Mouse (Mus musculus): ENCODE data around the gene Gtf3c4.
A peak's percentile ranks its signal among the peaks of the same experiment; 100 is the strongest.

Gtf3c4 gene

DNA sequence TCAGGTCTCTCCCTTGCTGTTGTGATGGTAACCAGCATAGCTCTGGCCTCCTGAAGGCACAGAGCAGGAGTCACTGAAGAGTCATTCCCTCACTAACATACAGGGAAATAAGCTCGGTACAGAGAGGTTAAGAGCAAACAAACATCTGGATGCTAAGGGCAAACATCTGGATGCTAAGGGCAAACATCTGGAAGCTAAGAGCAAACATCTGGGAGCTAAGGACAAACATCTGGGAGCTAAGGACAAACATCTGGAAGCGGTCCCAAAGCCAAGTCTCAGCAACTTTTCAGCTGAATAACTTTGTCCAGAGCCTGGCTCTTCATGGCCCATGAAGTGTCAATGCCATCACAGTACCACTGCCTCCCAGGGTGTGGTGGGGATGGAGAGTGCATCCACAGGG, 40.6 kb downstream of the Gtf3c4 start:
- DNase-seq, result no peak

DNA sequence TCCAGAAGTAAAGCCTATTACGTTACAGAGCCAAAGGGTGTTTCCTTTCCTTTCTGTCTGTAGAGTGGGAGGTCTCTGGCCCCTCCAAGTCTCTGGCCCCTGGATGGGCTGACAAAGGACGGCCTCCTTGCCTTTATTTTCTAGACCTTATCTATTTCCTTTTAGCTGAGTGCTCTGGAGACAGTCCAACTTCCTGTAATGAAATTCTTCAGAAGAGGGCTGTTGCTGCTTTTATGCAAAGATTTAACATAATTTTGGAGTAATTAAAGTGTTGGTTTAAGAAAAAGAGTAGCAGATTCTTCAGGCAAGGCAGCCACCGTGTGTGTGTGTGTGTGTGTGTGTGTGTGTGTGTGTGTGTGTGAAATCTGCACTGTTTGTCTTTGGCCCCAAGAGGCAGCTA, 41.8 kb downstream of the Gtf3c4 start:
- no peak for DNase-seq

DNA sequence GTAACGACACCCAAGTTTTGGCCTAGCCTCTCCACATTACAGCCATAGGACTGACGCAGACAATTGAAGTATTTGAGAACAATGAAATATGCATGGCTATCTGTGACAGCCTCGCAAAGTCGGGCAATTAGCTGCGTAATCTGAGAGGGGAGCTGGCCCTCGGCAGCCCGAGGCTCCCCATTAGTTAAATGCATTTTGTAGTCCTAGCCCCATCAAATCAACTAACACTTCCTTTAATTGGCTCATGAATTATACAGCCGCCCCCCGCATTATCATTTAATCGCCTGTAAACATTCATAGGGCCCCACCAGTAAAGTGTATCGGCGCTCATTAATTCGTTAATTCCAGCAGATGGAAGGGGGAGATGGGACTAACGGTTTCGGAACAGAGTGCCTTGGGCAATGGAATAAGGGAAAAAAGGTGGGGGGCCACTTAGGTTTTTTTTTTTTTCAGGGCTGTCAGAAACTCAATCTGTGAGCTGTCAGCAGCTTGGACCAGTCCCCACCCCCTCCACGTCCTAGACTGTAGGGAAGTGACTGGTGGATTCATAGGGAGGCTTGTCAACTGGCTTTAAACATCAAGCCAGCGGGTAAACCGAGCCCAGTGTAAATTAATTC, 42.6 kb downstream of the Gtf3c4 start:
- no peak for DNase-seq

DNA sequence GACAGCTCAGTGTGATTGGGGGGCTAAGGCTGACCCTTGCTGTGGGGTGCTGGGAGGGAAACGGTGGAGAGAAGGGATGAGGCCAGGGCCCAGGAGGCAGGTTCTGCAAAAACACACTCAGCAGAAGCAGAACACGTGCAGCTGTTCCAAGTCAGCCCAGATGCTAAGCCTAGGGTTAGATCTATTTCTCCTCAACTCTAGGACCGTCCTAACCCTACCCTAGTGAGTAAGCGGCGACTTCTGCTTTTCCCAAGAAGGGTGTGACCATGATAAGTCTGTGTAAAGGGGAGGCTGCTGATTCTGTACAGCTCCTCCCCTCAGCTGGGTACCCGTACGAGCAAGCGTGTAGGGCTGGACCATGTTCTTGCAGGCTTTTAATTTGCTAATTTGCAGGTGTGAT, 43.9 kb downstream of the Gtf3c4 start:
- DNase-seq, result no peak

DNA sequence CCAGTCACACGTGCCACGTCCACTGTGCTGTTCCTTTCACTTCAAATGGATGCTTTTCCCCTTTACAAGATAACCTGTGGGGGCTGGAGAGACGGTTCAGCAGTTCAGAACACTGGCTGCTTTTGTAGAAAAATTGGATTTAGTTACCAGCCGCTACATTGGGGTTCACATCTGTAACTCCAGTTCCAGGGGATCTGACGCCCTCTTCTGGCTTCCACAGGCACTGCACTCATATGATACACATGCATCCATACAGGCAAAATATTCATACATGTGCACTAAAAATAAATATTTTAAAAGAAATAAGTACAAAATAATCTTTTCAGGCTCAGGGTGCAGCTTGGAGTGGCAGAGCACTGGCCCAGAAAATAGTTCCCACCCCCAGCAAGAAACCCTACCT, 45.5 kb downstream of the Gtf3c4 start:
- DNase-seq, result peak in 1 of 2 experiments; percentile 8

DNA sequence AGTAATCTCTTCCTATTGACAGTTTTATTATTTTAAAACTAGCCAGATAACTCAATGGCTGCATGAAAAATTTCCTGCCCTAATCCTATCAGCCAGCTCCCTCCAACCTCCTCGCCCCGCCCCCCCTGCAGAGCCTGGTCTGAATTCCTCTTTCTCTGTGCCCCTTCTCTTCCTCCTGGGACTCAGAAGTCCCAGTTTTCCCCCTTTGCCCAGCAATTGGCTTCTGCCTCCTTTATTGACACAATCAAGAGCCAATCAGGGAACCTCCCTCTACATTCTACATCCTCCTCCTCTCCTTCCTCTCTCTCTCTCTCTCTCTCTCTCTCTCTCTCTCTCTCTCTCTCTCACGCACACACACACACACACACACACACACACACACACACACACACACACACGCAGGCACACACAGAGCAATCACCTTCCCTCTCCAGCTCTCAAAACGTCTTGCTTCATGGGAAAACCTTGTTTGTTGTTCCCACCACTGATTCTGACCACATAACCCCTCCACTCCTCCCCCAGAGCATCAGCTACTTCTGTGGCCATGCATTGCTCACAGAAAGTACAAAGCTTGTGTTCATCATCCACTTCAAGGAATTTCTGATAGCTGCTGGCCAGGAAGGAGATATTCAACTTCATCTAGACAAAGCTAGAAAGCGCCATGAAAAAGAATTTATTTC, 47.1 kb downstream of the Gtf3c4 start:
- DNase-seq, result no peak

DNA sequence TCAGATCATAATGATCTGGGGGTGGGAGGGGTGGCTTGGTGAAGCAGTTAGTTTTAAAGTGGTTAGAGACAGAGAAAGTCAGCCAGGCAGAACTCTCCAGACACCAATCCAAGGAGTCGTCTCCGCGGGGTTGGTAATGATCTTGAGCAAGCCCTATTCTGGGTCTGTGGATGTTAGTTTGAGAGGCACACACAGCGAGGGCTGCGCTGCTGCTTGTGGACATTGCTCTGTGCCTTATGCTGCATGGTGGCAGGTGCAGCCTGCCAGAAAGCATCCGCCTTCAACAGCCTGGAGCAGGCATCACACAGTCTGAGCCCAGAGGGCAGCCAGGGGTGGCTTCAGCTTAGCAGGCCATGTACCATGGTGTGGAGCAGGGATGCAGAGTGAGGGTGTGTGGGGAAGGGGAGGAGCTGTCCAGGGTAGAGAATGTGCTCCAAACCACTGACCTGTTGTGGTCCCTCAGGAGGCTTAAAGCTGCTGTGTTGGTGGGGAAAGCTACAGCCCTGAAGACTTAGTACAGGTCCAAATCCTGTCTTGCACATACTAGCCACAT, 53.0 kb downstream of the Gtf3c4 start:
- no peak for DNase-seq

DNA sequence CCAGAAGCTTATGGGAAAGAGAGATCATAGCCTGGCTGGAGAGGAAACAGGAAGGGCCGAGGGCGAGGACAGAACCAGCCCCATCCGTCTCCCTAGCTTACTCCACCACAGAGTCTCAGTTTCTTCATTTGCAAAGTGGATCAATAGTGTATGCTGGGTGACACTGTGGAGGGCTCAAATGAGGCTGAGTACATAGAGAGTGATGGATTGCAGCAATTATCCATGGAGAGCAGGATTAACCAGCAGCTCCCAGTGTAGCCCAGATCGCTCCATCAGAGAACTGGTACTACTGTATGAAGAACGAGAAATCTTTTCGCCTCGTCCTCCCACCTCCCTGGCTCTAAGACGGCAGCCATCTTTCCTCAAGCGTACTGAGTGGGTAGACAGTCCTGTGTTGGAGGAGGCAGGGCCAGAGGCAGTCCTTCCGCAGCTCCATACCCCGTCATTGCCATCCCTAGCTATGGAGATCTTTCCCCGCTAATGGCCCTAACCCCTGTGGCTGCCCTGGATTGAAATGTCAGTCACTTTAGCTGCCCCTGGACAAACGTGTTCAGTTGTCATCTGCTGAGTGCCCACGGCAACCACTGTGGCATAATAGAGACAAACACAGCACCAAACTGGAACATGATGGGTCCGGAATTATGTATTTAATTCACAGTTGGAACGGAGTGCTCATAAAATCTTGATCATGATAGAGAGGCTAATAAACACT, 53.6 kb downstream of the Gtf3c4 start:
- no peak for DNase-seq

DNA sequence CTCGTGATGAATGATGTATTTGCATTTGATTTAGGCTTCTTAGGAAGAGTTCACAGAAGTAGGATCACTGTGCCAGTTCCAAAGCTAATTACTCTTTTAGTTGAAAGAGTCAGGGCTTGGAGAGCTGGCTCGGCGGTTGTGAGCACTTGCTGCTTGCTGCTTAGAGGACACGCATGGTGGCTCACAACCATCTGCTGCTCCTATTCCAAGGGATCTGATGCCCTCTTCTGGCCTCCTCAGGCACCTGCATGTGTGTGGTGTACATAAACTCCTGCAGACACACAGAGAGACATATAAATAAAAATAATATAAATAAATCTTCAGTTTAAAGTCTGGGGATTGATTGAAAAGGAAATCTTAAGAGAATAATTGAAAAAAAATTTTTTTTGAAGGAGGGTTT, 58.9 kb downstream of the Gtf3c4 start:
- DNase-seq, result no peak

DNA sequence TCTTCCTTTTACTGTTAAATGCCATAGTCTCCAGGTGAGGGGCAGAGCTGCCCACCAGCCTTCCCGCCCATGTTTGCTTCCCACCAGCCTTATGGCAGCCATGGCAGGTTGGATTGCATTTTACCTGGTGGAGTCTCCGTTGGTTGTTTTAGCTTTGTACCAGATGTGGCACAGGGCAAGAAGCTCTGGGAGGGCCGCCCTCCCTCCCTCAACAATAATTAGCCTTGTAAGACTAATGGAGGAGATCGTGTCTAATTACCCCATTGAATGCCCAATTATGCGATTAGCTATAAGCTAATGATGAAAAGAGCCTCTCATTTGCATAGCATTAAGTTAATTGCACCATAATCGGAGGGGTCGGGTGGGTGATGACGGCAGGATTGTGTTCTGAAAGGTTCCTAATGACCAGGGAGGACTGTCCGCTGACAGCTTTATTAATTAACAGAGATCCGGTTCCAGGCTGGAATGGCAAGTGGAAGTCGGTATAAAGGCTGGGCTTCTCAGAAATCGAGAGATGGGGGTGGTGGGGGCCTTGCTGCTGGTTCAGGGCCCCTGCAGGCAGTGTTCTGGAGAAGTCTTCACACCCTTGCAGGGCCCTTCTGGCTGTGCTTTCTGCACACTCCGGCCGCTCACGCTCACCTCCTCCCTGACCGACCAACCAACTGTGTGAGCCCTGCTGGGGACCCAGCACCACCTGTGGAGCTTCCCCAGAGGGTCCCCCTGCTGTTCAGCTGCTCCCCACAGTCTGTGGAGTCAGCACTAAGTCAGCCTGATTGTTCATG, 60.0 kb downstream of the Gtf3c4 start:
- no peak for DNase-seq

DNA sequence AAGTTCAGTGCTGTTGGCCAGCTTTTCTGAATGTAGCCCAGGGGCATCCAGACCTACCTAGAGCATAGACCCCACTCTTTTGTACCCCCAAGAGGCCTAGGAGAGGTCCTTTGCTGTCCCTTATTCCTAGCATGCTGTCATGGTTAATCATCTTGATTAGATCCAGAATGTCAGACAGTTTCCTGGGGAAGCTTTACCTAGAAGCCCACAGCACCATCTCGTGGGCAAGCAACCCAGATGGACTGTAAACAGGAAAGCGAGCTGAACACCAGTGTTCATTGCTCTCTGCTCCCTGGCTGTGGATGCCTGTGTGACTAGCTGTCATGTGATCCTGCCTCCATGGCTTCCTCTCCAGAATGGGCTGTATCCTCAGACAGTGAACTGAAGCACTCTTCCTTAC, 63.4 kb downstream of the Gtf3c4 start:
- DNase-seq, result no peak

DNA sequence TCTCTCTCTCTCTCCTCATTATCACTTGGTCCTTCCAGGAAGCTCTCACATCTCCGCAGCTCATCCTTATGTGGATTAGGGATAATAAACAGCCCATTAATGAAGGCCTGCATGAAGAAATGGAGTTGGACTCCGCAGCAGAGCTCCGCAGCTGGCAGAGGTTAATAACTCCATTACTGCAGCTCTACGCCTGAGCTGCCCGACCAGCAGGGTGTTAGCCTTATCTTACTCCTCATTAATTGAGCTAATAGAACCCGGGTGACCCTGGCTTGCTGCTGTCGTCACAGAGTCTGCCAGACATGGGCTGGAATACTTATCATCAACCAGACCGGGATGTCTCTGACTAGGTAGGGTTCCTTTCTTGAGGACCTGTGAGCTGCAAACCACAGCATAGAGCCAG, 66.1 kb downstream of the Gtf3c4 start:
- DNase-seq, result no peak

Data from B cell, adult 2 months (primary cell).